Mouse (Mus musculus): ENCODE data around the gene Marc2. TPM values are rescaled to one million over a fixed set of nuclear protein-coding genes. Genes with fewer than 3 reads are reported as not detected.

Gene Marc2
- polyA plus RNA-seq, 1 experiment from 2014 or later = 114 TPM

DNA sequence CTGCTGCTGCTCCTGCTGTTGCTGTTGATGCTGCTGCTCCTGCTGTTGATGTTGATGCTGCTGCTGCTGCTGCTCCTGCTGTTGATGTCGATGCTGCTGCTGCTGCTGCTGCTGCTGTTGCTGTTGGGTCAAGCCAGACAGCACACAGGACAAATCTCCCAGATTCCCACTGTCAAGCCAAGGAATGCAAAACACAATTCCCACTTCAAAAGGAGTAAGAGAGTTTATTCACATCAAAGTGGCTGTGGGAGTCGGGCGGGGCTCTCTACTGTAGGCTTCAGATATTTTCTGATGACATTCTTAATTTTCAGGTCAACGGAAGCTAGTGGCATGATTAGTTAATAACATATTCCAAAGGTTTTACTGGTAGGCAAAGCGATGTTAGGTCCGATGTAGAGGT is 16.4 kb upstream of the Marc2 start:
- Histone ChIP-seq H3K4me3 (ENCODE audit: low read depth, low read length) (no peak overlapping the region), H3K36me3 (ENCODE audit: control insufficient read depth, insufficient read depth, low read length) (no peaks in the 10 kb centered on the region), H3K4me1 (replicated peaks; ENCODE audit: control insufficient read depth, insufficient read depth, low read length) (0 out of 2 replicates have a peak, but pooled peaks cover 2% of the 10 kb centered on the region), H3K27me3 (ENCODE audit: control insufficient read depth, insufficient read depth, low read length) (no peaks in the 10 kb centered on the region), H3K27ac (ENCODE audit: low read depth, low read length) (no peak overlapping the region), H3K9me3 (ENCODE audit: control insufficient read depth, low read length) (no peaks in the 10 kb centered on the region), H3K4me2 (replicated peaks; ENCODE audit: low read depth, low read length) (no peak overlapping the region), H3K9ac (ENCODE audit: low read depth, low read length) (no peak overlapping the region)
- ATAC-seq (ENCODE audit: low FRiP score) (no peak), DNase-seq (ENCODE audit: low spot score) (no peak)
- 88% methylated on average over 6 of the region's 6 CpGs for WGBS

DNA sequence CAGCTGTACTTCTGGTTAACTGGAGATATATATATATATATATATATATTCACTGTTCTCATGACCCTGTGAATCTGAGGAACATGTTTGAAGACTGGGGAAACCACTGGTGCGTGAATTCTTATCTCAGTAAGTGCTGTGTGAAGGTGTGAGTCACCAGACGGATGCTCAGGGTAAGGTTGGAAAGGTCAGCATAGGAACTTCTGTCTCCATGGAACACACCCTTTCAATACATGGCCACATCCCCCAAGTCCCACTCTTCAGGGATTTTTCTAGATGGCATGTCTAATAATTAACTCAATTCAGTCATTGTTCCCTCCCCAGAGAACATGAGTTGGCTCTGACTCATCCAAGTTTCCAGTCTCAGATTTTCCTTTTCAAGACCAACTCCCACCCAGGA is 15.3 kb upstream of the Marc2 start:
- H3K36me3 ChIP-seq (ENCODE audit: control insufficient read depth, insufficient read depth, low read length) = no peaks in the 10 kb centered on the region
- no peak overlapping the region for H3K4me3 ChIP-seq (ENCODE audit: low read depth, low read length)
- DNase-seq (ENCODE audit: low spot score) (no peak), ATAC-seq (ENCODE audit: low FRiP score) (no peak)
- no peaks in the 10 kb centered on the region for H3K9me3 ChIP-seq (ENCODE audit: control insufficient read depth, low read length)
- no peak overlapping the region for H3K9ac ChIP-seq (ENCODE audit: low read depth, low read length)
- 0 out of 2 replicates have a peak, but pooled peaks cover 2% of the 10 kb centered on the region for H3K4me1 ChIP-seq (replicated peaks; ENCODE audit: control insufficient read depth, insufficient read depth, low read length)
- no peak overlapping the region for H3K27ac ChIP-seq (ENCODE audit: low read depth, low read length)
- 80% methylated on average over 2 of the region's 2 CpGs for WGBS
- no peaks in the 10 kb centered on the region for H3K27me3 ChIP-seq (ENCODE audit: control insufficient read depth, insufficient read depth, low read length)
- H3K4me2 ChIP-seq (replicated peaks; ENCODE audit: low read depth, low read length) = no peak overlapping the region

DNA sequence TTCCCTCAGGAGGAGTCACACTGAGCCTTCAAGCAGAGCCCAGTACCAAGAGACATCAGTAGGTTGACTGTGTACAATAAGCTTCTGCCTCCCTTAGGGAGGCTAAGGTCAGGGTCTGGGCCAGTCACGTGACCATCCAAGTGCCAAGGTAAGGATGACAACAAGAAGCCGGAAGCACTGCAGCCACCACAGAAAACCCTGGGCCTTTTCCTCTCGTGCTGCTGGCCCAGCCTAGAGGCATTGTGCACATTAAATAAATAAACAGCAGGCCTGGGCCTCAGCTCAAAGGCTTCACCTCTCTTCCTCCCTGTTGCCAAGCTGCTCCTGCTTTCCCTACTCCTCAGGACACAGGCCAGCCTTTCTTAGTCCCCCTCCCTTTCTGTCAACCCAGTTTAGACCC is 14.0 kb upstream of the Marc2 start:
- Histone ChIP-seq H3K27ac (ENCODE audit: low read depth, low read length) (no peak overlapping the region), H3K9ac (ENCODE audit: low read depth, low read length) (no peak overlapping the region), H3K27me3 (ENCODE audit: control insufficient read depth, insufficient read depth, low read length) (no peaks in the 10 kb centered on the region), H3K4me1 (replicated peaks; ENCODE audit: control insufficient read depth, insufficient read depth, low read length) (0 out of 2 replicates have a peak, but pooled peaks cover 2% of the 10 kb centered on the region), H3K36me3 (ENCODE audit: control insufficient read depth, insufficient read depth, low read length) (no peaks in the 10 kb centered on the region), H3K4me3 (ENCODE audit: low read depth, low read length) (no peak overlapping the region), H3K9me3 (ENCODE audit: control insufficient read depth, low read length) (no peaks in the 10 kb centered on the region), H3K4me2 (replicated peaks; ENCODE audit: low read depth, low read length) (no peak overlapping the region)
- 63% methylated on average over 3 of the region's 3 CpGs for WGBS
- DNase-seq (ENCODE audit: low spot score) = no peak
- no peak for ATAC-seq (ENCODE audit: low FRiP score)

DNA sequence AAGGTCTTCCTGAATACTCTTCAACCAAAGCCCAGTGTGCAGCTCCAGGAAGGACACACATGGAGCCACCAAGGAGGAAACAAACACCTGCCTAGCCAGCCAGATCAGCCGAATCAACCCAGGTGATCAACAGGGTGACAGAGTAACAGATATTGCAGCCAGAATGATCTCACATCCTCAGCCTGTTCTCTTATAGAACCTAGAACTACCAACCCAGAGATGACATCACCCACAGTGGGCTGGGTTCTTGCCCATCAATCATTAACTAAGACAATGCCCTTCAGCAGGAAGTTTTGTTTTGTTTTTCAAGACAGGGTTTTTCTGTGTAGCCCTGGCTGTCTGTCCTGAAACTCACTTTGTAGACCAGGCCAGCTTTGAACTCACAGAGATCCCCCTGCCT is 12.0 kb upstream of the Marc2 start:
- no peaks in the 10 kb centered on the region for H3K4me1 ChIP-seq (replicated peaks; ENCODE audit: control insufficient read depth, insufficient read depth, low read length)
- H3K9me3 ChIP-seq (ENCODE audit: control insufficient read depth, low read length) = no peaks in the 10 kb centered on the region
- no peak for DNase-seq (ENCODE audit: low spot score)
- no peak overlapping the region for H3K9ac ChIP-seq (ENCODE audit: low read depth, low read length)
- H3K4me2 ChIP-seq (replicated peaks; ENCODE audit: low read depth, low read length) = no peak overlapping the region
- H3K36me3 ChIP-seq (ENCODE audit: control insufficient read depth, insufficient read depth, low read length) = no peaks in the 10 kb centered on the region
- ATAC-seq (ENCODE audit: low FRiP score) = no peak
- H3K4me3 ChIP-seq (ENCODE audit: low read depth, low read length) = no peak overlapping the region
- 85% methylated on average over 1 of the region's 1 CpGs for WGBS
- H3K27me3 ChIP-seq (ENCODE audit: control insufficient read depth, insufficient read depth, low read length) = no peaks in the 10 kb centered on the region
- no peak overlapping the region for H3K27ac ChIP-seq (ENCODE audit: low read depth, low read length)

DNA sequence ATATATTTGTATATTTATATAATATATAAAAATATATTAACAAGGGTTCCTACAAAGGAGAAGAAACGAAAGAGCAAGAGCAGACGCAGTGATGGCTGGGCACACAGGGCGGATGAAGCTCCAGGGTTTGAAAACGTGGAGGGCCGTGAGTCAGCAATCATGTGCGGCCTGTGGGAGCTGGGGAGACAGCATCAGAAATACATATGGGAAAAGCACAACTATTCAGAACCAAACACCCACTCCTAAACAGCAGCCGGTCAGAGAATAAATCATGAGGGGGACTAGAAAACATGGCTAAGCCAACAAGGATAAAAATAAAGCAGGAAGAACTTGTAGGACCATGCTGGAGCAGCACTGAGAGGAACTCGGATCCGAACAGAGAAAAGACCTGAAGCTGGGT is 11.0 kb upstream of the Marc2 start:
- Histone ChIP-seq H3K27me3 (ENCODE audit: control insufficient read depth, insufficient read depth, low read length) (no peaks in the 10 kb centered on the region), H3K4me2 (replicated peaks; ENCODE audit: low read depth, low read length) (no peak overlapping the region), H3K4me3 (ENCODE audit: low read depth, low read length) (no peak overlapping the region), H3K9ac (ENCODE audit: low read depth, low read length) (no peak overlapping the region), H3K36me3 (ENCODE audit: control insufficient read depth, insufficient read depth, low read length) (no peaks in the 10 kb centered on the region), H3K9me3 (ENCODE audit: control insufficient read depth, low read length) (no peaks in the 10 kb centered on the region), H3K4me1 (replicated peaks; ENCODE audit: control insufficient read depth, insufficient read depth, low read length) (no peaks in the 10 kb centered on the region), H3K27ac (ENCODE audit: low read depth, low read length) (no peak overlapping the region)
- WGBS = 90% methylated on average over 9 of the region's 9 CpGs
- DNase-seq (ENCODE audit: low spot score) (no peak), ATAC-seq (ENCODE audit: low FRiP score) (no peak)

DNA sequence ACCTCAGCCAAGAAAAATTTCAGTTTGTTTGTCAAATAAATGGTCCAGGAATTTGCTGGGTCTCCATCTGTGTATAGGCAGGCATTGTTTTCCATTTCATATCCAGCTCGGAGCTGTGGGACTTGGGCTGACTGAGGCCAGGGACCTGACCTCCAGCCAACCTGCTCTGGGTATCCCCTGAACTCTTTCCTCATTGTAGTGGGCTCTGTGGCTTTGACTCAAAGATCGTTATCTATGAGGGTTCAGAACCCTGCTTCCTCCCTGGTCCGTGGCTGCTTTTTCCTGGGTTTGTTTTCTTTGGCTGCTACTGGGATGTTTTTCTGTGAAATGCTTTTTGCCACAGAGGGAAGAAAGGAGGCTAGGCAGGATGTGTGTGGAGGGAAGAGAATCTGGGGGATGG is 7.7 kb upstream of the Marc2 start:
- H3K4me3 ChIP-seq (ENCODE audit: low read depth, low read length) = no peak overlapping the region

DNA sequence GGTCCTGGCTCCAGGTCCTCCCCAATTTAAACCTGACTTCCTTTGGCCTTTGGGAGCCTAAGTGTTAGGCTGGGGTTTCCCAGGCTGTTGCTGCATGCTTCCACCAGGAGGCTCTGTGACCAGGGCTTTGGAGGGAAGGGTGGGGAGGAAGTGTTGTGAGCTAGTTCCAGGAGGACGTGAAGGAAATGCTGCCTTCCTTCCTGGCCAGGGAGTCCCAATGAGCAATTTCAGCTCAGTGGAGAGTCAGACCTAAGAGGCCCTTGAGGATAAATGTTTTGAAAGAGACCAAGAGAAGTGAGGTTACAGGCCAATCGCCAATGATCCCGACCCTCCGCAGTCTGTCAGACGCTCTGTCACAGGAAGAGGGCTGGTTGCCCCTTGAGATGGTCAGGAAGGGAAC is 7.1 kb upstream of the Marc2 start:
- ATAC-seq (ENCODE audit: low FRiP score) = peak; percentile 43

More for the DNA sequence above, 7.7 kb upstream of the Marc2 start:
- no peaks in the 10 kb centered on the region for H3K9me3 ChIP-seq (ENCODE audit: control insufficient read depth, low read length)
- no peak overlapping the region; the same call in 1 of the 2 replicates for H3K9ac ChIP-seq (ENCODE audit: low read depth, low read length)
- H3K36me3 ChIP-seq (ENCODE audit: control insufficient read depth, insufficient read depth, low read length) = no peaks in the 10 kb centered on the region
- DNase-seq (ENCODE audit: low spot score) = no peak
- no peak overlapping the region for H3K27ac ChIP-seq (ENCODE audit: low read depth, low read length)
- peaks cover 4% of the 10 kb centered on the region; the same call in 1 of the 2 replicates for H3K27me3 ChIP-seq (ENCODE audit: control insufficient read depth, insufficient read depth, low read length)
- no peak overlapping the region for H3K4me2 ChIP-seq (replicated peaks; ENCODE audit: low read depth, low read length)
- no peaks in the 10 kb centered on the region for H3K4me1 ChIP-seq (replicated peaks; ENCODE audit: control insufficient read depth, insufficient read depth, low read length)
- no peak for ATAC-seq (ENCODE audit: low FRiP score)
- 70% methylated on average over 3 of the region's 3 CpGs for WGBS

DNA sequence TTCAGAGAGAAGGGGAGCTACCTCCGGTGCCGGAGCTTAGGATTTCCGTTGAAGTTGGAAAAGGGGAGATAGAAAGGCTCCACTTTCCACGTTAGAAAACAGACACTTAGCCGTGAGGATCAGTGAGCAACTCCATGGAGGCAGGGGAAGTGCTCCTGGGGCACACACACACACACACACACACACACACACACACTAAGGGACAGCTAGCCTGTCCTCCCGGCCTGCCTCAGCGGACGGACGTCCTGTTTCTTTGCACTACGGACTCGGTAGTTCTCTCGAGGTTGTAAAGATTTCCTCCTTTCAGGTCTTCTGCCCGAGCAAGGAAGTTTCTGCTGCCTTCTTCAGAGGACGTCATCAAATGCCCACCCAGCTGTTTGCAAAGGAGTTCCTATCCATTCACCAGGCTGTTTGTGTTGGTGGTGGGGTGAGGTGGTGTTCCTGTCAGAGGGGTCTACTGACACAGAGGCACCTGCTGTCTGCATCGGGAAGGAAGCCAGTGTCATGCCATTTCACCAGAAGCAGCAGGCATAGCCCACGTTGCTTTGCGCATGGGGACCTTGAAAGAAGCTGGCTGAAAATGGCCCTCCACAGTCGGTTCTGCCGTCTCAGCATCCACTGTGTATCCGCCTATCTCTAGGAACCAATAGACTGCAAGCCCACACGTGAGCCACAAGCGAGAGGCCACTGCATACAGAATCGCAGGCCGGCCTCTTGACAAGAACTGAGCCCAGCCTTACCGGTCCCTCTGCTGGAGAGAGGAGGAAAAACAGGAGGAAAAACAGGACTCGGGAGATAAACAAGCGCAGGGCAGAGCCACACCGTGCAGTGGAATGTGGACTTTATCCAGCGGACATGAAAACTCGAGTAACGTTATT is 5.7 kb upstream of the Marc2 start:
- peak; percentile 89 for ATAC-seq (ENCODE audit: low FRiP score)
- no peak overlapping the region for H3K27ac ChIP-seq (ENCODE audit: low read depth, low read length)
- no peaks in the 10 kb centered on the region for H3K36me3 ChIP-seq (ENCODE audit: control insufficient read depth, insufficient read depth, low read length)
- peaks cover 4% of the 10 kb centered on the region; the same call in 1 of the 2 replicates for H3K27me3 ChIP-seq (ENCODE audit: control insufficient read depth, insufficient read depth, low read length)
- H3K4me2 ChIP-seq (replicated peaks; ENCODE audit: low read depth, low read length) = peak overlapping the region; percentile 21; the same call in 1 of the 2 replicates
- 21% methylated on average over 31 of the region's 31 CpGs for WGBS
- H3K9ac ChIP-seq (ENCODE audit: low read depth, low read length) = no peak overlapping the region
- no peaks in the 10 kb centered on the region for H3K4me1 ChIP-seq (replicated peaks; ENCODE audit: control insufficient read depth, insufficient read depth, low read length)
- DNase-seq (ENCODE audit: low spot score) = peak; percentile 84
- H3K9me3 ChIP-seq (ENCODE audit: control insufficient read depth, low read length) = no peaks in the 10 kb centered on the region
- H3K4me3 ChIP-seq (ENCODE audit: low read depth, low read length) = 0 out of 2 replicates have a peak overlapping the region, but pooled peaks have one; percentile 4

More for the DNA sequence above, 7.1 kb upstream of the Marc2 start:
- 0 out of 2 replicates have a peak overlapping the region, but pooled peaks have one; percentile 17 for H3K4me2 ChIP-seq (replicated peaks; ENCODE audit: low read depth, low read length)
- H3K4me1 ChIP-seq (replicated peaks; ENCODE audit: control insufficient read depth, insufficient read depth, low read length) = no peaks in the 10 kb centered on the region
- no peak overlapping the region for H3K4me3 ChIP-seq (ENCODE audit: low read depth, low read length)
- H3K27me3 ChIP-seq (ENCODE audit: control insufficient read depth, insufficient read depth, low read length) = peaks cover 4% of the 10 kb centered on the region; the same call in 1 of the 2 replicates
- no peak overlapping the region for H3K27ac ChIP-seq (ENCODE audit: low read depth, low read length)
- H3K9ac ChIP-seq (ENCODE audit: low read depth, low read length) = peak overlapping the region; percentile 15; the same call in 1 of the 2 replicates
- no peaks in the 10 kb centered on the region for H3K36me3 ChIP-seq (ENCODE audit: control insufficient read depth, insufficient read depth, low read length)
- peak; percentile 62 for DNase-seq (ENCODE audit: low spot score)
- no peaks in the 10 kb centered on the region for H3K9me3 ChIP-seq (ENCODE audit: control insufficient read depth, low read length)
- 27% methylated on average over 5 of the region's 5 CpGs for WGBS

DNA sequence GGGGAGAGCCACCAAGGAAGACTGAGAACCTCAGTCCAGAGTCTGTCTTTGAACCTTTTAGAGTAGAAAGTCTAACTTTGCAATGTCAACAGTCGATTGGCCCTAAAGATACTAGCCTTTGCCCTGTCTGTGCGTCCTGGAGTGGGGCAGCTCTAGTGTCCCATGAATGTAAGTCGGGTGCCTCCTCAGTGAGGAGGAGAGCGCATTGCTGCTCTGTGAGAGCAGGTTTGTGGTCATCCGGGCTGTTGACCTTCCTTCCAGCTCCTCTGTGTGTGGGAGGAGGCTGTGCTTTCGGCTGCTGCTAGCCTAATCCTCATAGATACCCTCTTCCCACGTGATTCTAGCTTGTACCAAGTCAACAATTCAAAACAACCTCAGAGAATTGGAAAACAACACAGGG is 4.9 kb upstream of the Marc2 start:
- no peaks in the 10 kb centered on the region for H3K4me1 ChIP-seq (replicated peaks; ENCODE audit: control insufficient read depth, insufficient read depth, low read length)
- no peak overlapping the region for H3K4me3 ChIP-seq (ENCODE audit: low read depth, low read length)
- H3K27ac ChIP-seq (ENCODE audit: low read depth, low read length) = no peak overlapping the region
- H3K27me3 ChIP-seq (ENCODE audit: control insufficient read depth, insufficient read depth, low read length) = peaks cover 4% of the 10 kb centered on the region; the same call in 1 of the 2 replicates
- 43% methylated on average over 7 of the region's 7 CpGs for WGBS
- no peak overlapping the region for H3K9ac ChIP-seq (ENCODE audit: low read depth, low read length)
- no peak overlapping the region for H3K4me2 ChIP-seq (replicated peaks; ENCODE audit: low read depth, low read length)
- ATAC-seq (ENCODE audit: low FRiP score) (no peak), DNase-seq (ENCODE audit: low spot score) (no peak)
- H3K9me3 ChIP-seq (ENCODE audit: control insufficient read depth, low read length) = no peaks in the 10 kb centered on the region
- no peaks in the 10 kb centered on the region for H3K36me3 ChIP-seq (ENCODE audit: control insufficient read depth, insufficient read depth, low read length)

All from hindbrain, embryonic 11.5 days (tissue).